Mouse (Mus musculus): ENCODE measurements around the gene Arl4d. TPM values are rescaled to one million over a fixed set of nuclear protein-coding genes. Genes with fewer than 3 reads are reported as not detected.
A peak's percentile ranks its signal among the peaks of the same experiment; 100 is the strongest.
"Not testable (repeated sequence)": the region's sequence is repeated elsewhere in the genome, so short reads cannot be mapped to it uniquely, and the experiment has no call there.

Arl4d gene
- polyA plus RNA-seq, 1 experiment from 2014 or later = 6.3 TPM

DNA sequence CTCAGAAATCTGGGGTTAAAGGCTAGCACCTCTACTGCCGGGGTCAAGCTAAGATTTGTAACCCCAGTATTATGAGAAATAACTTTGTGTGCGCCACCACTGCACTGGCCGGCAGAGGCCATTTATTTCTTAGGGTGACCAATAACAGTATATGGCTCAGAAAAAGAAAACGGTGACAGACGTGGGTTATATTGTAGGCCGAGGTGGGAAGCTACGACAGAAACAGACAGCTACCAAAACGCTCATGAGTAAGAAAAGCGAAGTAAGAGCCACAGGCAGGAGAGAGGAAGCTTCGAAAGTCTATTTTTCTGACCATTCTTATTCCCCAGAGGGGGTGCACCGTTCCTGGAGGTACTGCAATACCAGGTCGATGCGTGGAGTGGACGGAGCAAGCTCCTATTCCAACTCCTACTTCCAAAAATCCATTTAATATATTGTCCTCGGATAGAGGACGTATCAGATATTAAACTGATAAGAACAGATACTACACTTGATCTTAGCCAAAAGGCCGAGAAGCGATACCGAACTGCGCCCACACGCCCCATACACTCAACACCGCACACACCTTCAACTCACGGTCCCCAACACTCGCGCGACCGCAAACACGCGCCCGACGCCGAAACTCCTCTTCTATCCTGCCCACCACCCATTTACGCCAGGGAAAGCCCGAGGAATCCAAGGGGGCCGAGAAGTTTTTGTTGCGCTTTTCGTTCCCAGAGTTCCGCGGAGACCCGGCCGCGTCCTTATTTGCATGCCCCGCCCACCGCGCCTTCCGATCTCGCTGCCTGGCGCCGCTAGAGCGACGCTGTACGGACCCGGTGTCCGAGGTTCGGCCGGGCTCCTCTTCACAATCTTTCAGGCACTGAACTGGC, 19.7 kb upstream of the Arl4d start:
- H3K9me3 ChIP-seq (ENCODE audit: control insufficient read depth); H3K4me1 ChIP-seq (replicated peaks; ENCODE audit: control insufficient read depth, insufficient read depth, low read length); H3K36me3 ChIP-seq (ENCODE audit: control insufficient read depth, insufficient read depth); H3K27me3 ChIP-seq (replicated peaks; ENCODE audit: control insufficient read depth, insufficient read depth, low read length): not testable (repeated sequence)
- Histone ChIP-seq H3K27ac (ENCODE audit: low read depth, low read length) (peak overlapping the region; percentile 84), H3K4me3 (ENCODE audit: low read depth, low read length) (peak overlapping the region; percentile 17; the same call in 1 of the 2 replicates), H3K4me2 (replicated peaks; ENCODE audit: low read depth) (peak overlapping the region; percentile 53), H3K9ac (ENCODE audit: low read depth, low read length) (peak overlapping the region; percentile 31)
- ATAC-seq = peak; percentile 72
- 0 out of 2 replicates have a peak, but pooled peaks have one; percentile 19 for TF ChIP-seq CTCF (IDR thresholded peaks at IDR 0.05; ENCODE audit: low read depth)
- WGBS = under 1% methylated on average over 43 of the region's 56 CpGs

DNA sequence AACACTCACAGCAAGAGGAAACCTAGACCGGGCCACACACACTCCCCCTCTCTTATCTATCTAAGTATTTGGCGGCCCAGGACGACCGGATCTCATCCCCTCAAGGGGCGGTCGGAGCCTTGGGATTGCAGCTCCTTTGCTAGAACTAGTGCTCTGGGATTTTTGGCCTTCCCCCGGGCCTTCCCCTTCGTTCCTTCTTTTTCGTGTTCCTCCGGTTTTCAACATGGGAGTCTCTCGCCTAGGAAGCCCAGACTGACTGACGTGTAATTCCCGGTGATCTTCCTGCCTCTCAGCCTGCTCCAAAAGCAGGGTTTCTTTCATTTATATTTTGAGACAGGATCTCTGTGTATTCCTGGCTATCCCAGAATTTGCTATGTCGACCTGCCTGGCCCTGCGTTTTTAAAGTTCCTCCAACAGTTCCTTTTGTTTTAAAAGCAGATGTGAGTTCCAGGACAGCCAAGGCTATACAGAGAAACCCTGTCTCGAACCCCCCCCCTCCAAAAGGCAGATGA, 19.0 kb upstream of the Arl4d start:
- Histone ChIP-seq H3K27ac (ENCODE audit: low read depth, low read length) (peak overlapping the region; percentile 84), H3K4me3 (ENCODE audit: low read depth, low read length) (peak overlapping the region; percentile 17; the same call in 1 of the 2 replicates), H3K9ac (ENCODE audit: low read depth, low read length) (peak overlapping the region; percentile 31; the same call in 1 of the 2 replicates), H3K4me2 (replicated peaks; ENCODE audit: low read depth) (peak overlapping the region; percentile 53)
- not testable (repeated sequence) for H3K4me1 ChIP-seq (replicated peaks; ENCODE audit: control insufficient read depth, insufficient read depth, low read length); H3K9me3 ChIP-seq (ENCODE audit: control insufficient read depth); H3K27me3 ChIP-seq (replicated peaks; ENCODE audit: control insufficient read depth, insufficient read depth, low read length); H3K36me3 ChIP-seq (ENCODE audit: control insufficient read depth, insufficient read depth); ATAC-seq
- 13% methylated on average over 14 of the region's 16 CpGs for WGBS

DNA sequence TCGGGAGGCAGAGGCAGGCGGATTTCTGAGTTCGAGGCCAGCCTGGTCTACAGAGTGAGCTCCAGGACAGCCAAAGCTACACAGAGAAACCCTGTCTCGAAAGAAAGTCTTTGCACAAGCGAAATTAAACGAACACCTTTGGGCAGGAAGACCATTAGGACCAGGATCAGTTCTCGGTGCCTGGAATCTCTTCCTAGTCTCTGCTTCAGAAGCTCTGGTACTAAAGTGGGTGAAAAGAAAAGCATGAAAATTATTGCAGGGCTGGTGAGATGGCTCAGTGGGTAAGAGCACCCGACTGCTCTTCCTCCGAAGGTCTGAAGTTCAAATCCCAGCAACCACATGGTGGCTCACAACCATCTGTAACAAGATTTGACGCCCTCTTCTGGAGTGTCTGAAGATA, 18.2 kb upstream of the Arl4d start:
- not testable (repeated sequence) for H3K27ac ChIP-seq (ENCODE audit: low read depth, low read length); H3K36me3 ChIP-seq (ENCODE audit: control insufficient read depth, insufficient read depth); H3K4me2 ChIP-seq (replicated peaks; ENCODE audit: low read depth); H3K9me3 ChIP-seq (ENCODE audit: control insufficient read depth); ATAC-seq; H3K9ac ChIP-seq (ENCODE audit: low read depth, low read length); H3K4me1 ChIP-seq (replicated peaks; ENCODE audit: control insufficient read depth, insufficient read depth, low read length); H3K4me3 ChIP-seq (ENCODE audit: low read depth, low read length); H3K27me3 ChIP-seq (replicated peaks; ENCODE audit: control insufficient read depth, insufficient read depth, low read length)
- WGBS = 91% methylated on average over 10 of the region's 10 CpGs
- 0 out of 2 replicates have a peak, but pooled peaks have one; percentile 9 for TF ChIP-seq CTCF (IDR thresholded peaks at IDR 0.05; ENCODE audit: low read depth)

DNA sequence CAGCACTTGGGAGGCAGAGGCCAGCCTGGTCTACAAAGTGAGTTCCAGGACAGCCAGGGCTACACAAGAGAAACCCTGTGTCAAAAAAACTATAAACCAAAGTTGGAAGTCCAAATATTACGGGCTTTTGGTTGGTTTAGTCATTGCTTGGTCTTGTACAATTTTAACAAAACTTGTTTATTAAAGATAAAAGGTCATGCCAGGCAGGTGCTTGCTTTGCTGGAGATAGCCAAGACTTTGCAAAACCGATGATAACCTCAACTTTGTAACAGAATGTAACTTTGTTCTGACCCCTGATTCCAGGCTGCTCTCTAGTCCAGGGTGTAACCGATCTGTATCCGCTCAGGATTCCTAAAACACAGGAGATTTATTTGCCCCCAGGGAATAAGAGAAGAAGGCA, 9.0 kb upstream of the Arl4d start:
- Histone ChIP-seq H3K9me3 (ENCODE audit: control insufficient read depth) (no peaks in the 10 kb centered on the region), H3K9ac (ENCODE audit: low read depth, low read length) (no peak overlapping the region), H3K4me2 (replicated peaks; ENCODE audit: low read depth) (no peak overlapping the region), H3K36me3 (ENCODE audit: control insufficient read depth, insufficient read depth) (no peaks in the 10 kb centered on the region), H3K4me3 (ENCODE audit: low read depth, low read length) (no peak overlapping the region), H3K27ac (ENCODE audit: low read depth, low read length) (no peak overlapping the region), H3K4me1 (replicated peaks; ENCODE audit: control insufficient read depth, insufficient read depth, low read length) (no peaks in the 10 kb centered on the region; the same call in 1 of the 2 replicates), H3K27me3 (replicated peaks; ENCODE audit: control insufficient read depth, insufficient read depth, low read length) (no peaks in the 10 kb centered on the region)
- no peak for TF ChIP-seq CTCF (IDR thresholded peaks at IDR 0.05; ENCODE audit: low read depth)
- no peak for ATAC-seq
- WGBS = 86% methylated on average over 4 of the region's 4 CpGs

DNA sequence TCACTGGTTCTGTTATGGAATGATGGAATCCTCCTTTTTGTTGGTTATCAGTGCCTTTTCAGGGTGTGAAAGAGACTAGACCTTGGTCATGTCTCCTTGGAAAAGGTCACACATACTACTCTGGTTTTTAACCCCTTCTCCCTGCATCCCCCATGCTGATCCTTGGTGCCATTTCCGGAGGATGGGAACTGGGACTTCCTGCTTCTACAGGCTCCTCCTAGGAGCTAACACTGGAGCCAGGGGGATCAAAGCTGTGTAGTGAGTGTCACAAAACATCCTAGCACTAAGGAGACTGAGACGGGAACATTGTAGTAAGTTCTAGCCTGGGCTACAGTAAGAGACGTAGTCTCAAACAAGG, 7.8 kb upstream of the Arl4d start:
- ATAC-seq = peak; percentile 14
- 6% methylated on average over 3 of the region's 3 CpGs for WGBS
- no peaks in the 10 kb centered on the region for H3K9me3 ChIP-seq (ENCODE audit: control insufficient read depth)
- no peaks in the 10 kb centered on the region for H3K36me3 ChIP-seq (ENCODE audit: control insufficient read depth, insufficient read depth)
- peak overlapping the region; percentile 54 for H3K4me2 ChIP-seq (replicated peaks; ENCODE audit: low read depth)
- H3K27me3 ChIP-seq (replicated peaks; ENCODE audit: control insufficient read depth, insufficient read depth, low read length) = no peaks in the 10 kb centered on the region
- no peaks in the 10 kb centered on the region; the same call in 1 of the 2 replicates for H3K4me1 ChIP-seq (replicated peaks; ENCODE audit: control insufficient read depth, insufficient read depth, low read length)
- no peak for TF ChIP-seq CTCF (IDR thresholded peaks at IDR 0.05; ENCODE audit: low read depth)
- 0 out of 2 replicates have a peak overlapping the region, but pooled peaks have one; percentile 16 for H3K4me3 ChIP-seq (ENCODE audit: low read depth, low read length)
- peak overlapping the region; percentile 79; the same call in 1 of the 2 replicates for H3K9ac ChIP-seq (ENCODE audit: low read depth, low read length)
- peak overlapping the region; percentile 89; the same call in 1 of the 2 replicates for H3K27ac ChIP-seq (ENCODE audit: low read depth, low read length)

DNA sequence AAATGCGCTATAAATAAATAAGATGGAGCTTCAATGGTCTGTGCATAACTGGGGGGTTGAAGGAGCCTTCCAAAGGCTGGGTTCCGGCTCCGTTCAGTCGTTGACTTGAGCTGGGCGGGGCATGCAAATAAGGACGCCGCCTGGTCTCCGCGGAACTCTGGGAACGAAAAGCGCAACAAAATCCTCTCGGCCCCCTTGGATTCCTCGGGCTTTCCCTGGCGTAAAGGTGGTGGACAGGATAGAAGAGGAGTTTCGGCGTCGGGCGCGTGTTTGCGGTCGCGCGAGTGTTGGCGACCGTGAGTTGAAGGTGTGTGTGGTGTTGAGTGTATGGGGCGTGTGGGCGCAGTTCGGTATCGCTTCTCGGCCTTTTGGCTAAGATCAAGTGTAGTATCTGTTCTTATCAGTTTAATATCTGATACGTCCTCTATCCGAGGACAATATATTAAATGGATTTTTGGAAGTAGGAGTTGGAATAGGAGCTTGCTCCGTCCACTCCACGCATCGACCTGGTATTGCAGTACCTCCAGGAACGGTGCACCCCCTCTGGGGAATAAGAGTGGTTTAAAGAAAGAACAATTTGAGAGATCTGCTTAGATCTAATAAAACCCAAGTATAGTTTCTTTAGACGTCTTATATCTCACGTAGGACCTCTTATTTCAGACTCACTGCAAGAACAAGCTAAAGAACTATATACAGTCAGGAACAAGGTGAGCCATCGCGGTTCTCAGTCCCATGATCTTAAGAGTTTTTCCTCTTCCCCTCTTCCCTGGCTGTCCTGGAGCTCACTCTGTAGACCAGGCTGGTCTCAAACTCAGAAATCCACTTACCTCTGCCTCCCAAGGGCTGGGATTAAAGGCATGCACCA, 7.2 kb upstream of the Arl4d start:
- not testable (repeated sequence) for H3K36me3 ChIP-seq (ENCODE audit: control insufficient read depth, insufficient read depth); H3K27me3 ChIP-seq (replicated peaks; ENCODE audit: control insufficient read depth, insufficient read depth, low read length); H3K4me1 ChIP-seq (replicated peaks; ENCODE audit: control insufficient read depth, insufficient read depth, low read length); H3K9me3 ChIP-seq (ENCODE audit: control insufficient read depth)
- ATAC-seq = peak; percentile 88
- H3K27ac ChIP-seq (ENCODE audit: low read depth, low read length) = peak overlapping the region; percentile 89
- 0 out of 2 replicates have a peak overlapping the region, but pooled peaks have one; percentile 16 for H3K4me3 ChIP-seq (ENCODE audit: low read depth, low read length)
- H3K4me2 ChIP-seq (replicated peaks; ENCODE audit: low read depth) = peak overlapping the region; percentile 54
- WGBS = under 1% methylated on average over 38 of the region's 40 CpGs
- peak overlapping the region; percentile 79 for H3K9ac ChIP-seq (ENCODE audit: low read depth, low read length)
